Mouse (Mus musculus) lung, postnatal 0 days (tissue): ENCODE data around the gene Osgepl1.

ENCODE experiments used
- CTCF ChIP-seq: IDR thresholded peaks from 2 replicates; pipeline ENCODE4 v1.5.1; 2016; ENCODE audit warnings: antibody characterized with exemption, mild to moderate bottlenecking
- EP300 ChIP-seq: IDR thresholded peaks from 2 replicates; pipeline ENCODE4 v1.6.1; 2016; ENCODE audit warnings: antibody characterized with exemption, mild to moderate bottlenecking, control low read depth

GRCm38 (mm10) chr1:53321662-53322344, 8.4 kb downstream of the Osgepl1 start:
- TF ChIP-seq CTCF (no peak), EP300 (no peak)
